Mouse (Mus musculus) embryonic facial prominence, embryonic 11.5 days (tissue): ENCODE results near the gene Samd4. TPM values are rescaled to one million over a fixed set of nuclear protein-coding genes. Genes with fewer than 3 reads are reported as not detected.

ENCODE experiments used
- ATAC-seq: fragments of 200-750 bp; cut with Nextera tagmentation; replicated peaks from 2 replicates; pipeline ENCODE4 v1.8.0; 2017; ENCODE audit warnings: low read depth; ENCODE audit not compliant: insufficient number of reproducible peaks, low FRiP score, low TSS enrichment
- DNase-seq: peaks from one replicate; pipeline ENCODE4 v3.0.0-alpha.2; 2015; ENCODE audit warnings: low spot score
- H3K27ac ChIP-seq: fragments of 300-500 bp; sonication (generic); replicated peaks from 2 replicates; pipeline ENCODE4 v1.5.1; 2014; ENCODE audit warnings: mild to moderate bottlenecking, low read depth, low read length, control low read depth
- H3K27me3 ChIP-seq: fragments of 300-500 bp; sonication (generic); 2 replicates; pipeline ENCODE4 v1.6.1; 2014; ENCODE audit warnings: mild to moderate bottlenecking, low read length, moderate library complexity, mixed read lengths; ENCODE audit not compliant: control insufficient read depth, insufficient read depth
- H3K36me3 ChIP-seq: fragments of 300-500 bp; sonication (generic); replicated peaks from 2 replicates; pipeline ENCODE4 v1.6.1; 2014; ENCODE audit warnings: low read depth, mild to moderate bottlenecking, low read length, moderate library complexity, mixed read lengths; ENCODE audit not compliant: control insufficient read depth, insufficient read depth
- H3K4me1 ChIP-seq: fragments of 300-500 bp; sonication (generic); 2 replicates; pipeline ENCODE4 v1.6.1; 2014; ENCODE audit warnings: low read length, mixed read lengths; ENCODE audit not compliant: control insufficient read depth, insufficient read depth
- H3K4me2 ChIP-seq: fragments of 300-500 bp; sonication (generic); 2 replicates; pipeline ENCODE4 v1.6.1; 2014; ENCODE audit warnings: low read depth, mild to moderate bottlenecking, control low read depth, low read length, moderate library complexity
- H3K4me3 ChIP-seq: fragments of 300-500 bp; sonication (generic); 2 replicates; pipeline ENCODE4 v1.5.1; 2014; ENCODE audit warnings: low read depth, low read length, control low read depth
- H3K9ac ChIP-seq: fragments of 300-500 bp; sonication (generic); replicated peaks from 2 replicates; pipeline ENCODE4 v1.6.1; 2014; ENCODE audit warnings: mild to moderate bottlenecking, control low read depth, low read length
- H3K9me3 ChIP-seq: fragments of 300-500 bp; sonication (generic); replicated peaks from 2 replicates; pipeline ENCODE4 v1.6.1; 2016; ENCODE audit warnings: mild to moderate bottlenecking, low read length, inconsistent platforms, mixed read lengths; ENCODE audit not compliant: control insufficient read depth
- WGBS: fragments of 180-500 bp; shearing (Covaris S2); extraction: QIAGEN DNeasy Blood & Tissue Kit; methylation state at CpG from one replicate; pipeline ENCODE4 v1.1.7; 2014; 5-methylcytosine and 5-hydroxymethylcytosine counted together
- microRNA-seq: library from miRNA; unstranded; fragments of <30 nt; microRNA quantifications from one replicate; pipeline ENCODE4, GENCODE M21; 2016; ENCODE audit warnings: borderline number of aligned reads
- polyA plus RNA-seq: library from polyadenylated mRNA; unstranded; fragments of >200 nt; fragmentation: Nextera tagmentation; extraction: Ambion mirVana; gene quantifications from 2 replicates; pipeline ENCODE4 v1.2.1, GENCODE M21; 2014

Samd4 gene
- polyA plus RNA-seq, 1 experiment from 2014 or later = 3.5 TPM

DNA sequence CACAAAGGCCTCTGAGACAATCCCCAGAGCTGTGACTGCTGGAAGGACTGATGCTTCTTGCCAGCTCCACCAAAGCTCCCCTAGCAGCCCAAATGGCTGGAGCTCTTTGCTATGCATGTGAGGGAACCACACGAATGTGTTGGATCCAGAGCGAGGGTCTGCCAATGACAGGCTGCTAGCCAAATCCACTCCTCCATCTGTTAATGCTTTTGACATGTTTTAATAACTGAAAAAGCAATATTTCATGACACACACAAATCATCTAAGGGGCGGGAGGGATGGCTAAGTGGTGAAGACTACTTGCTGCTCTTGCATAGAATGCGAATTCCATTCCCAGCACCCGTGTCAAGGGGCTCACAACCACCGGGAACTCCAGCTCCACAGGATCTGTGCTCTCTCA is 268.7 kb downstream of the Samd4 start:
- H3K27me3 ChIP-seq = no peaks in the 10 kb centered on the region
- ATAC-seq (no peak), DNase-seq (no peak)
- no peak overlapping the region for H3K27ac ChIP-seq
- no peak overlapping the region for H3K9ac ChIP-seq
- H3K36me3 ChIP-seq = no peaks in the 10 kb centered on the region
- 90% methylated on average over 6 of the region's 6 CpGs for WGBS
- H3K4me1 ChIP-seq = no peaks in the 10 kb centered on the region
- no peaks in the 10 kb centered on the region for H3K9me3 ChIP-seq
- no peak overlapping the region for H3K4me3 ChIP-seq
- H3K4me2 ChIP-seq = no peak overlapping the region

DNA sequence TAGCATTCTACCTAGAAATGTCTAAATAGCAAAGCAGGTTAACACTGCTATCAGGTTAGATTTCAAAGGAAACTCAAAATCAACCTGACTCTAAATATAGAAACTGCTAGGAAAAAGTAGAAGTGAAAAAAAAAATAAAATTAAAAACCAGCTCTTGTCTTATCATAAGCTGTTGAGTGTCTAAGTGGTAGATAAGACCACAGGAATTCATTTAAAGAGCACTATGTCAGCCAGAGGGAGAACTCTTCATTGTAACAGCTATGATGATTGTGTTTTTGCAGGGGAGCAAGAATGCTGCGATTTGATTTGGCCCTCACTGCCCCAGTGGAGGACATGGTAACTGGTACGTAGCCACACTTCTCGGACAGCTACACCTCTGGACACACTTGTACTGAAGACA is 271.6 kb downstream of the Samd4 start:
- no peak for ATAC-seq

More for the DNA sequence above, 271.6 kb downstream of the Samd4 start:
- no peak overlapping the region for H3K4me3 ChIP-seq
- 90% methylated on average over 3 of the region's 3 CpGs for WGBS
- no peak overlapping the region for H3K27ac ChIP-seq
- H3K27me3 ChIP-seq = no peaks in the 10 kb centered on the region
- no peak overlapping the region for H3K4me2 ChIP-seq
- H3K4me1 ChIP-seq = no peaks in the 10 kb centered on the region
- no peak for DNase-seq
- H3K9ac ChIP-seq = no peak overlapping the region
- H3K9me3 ChIP-seq = no peaks in the 10 kb centered on the region
- H3K36me3 ChIP-seq = no peaks in the 10 kb centered on the region

Small RNA genes within 50 kb of the gene (microRNA-seq; reads per million reads assigned to microRNA genes)
- gene Mir378c = 19.3 reads per million, percentile 20 among the genes with 10 or more reads in this experiment

Other genes starting within 250 kb of the Samd4 start
- 46.6 and 47.5 TPM in 2 replicates for gene Cdkn3, start 122.3 kb upstream of the Samd4 start, polyA plus RNA-seq
- 221 and 235 TPM in 2 replicates for gene Cnih1, start 94.4 kb upstream of the Samd4 start, polyA plus RNA-seq
- gene Gmfb, start 60.6 kb upstream of the Samd4 start, polyA plus RNA-seq = 107 and 117 TPM in 2 replicates
- 32.1 and 33.9 TPM in 2 replicates for gene Cgrrf1, start 50.7 kb upstream of the Samd4 start, polyA plus RNA-seq